In the genomic region with DNA sequence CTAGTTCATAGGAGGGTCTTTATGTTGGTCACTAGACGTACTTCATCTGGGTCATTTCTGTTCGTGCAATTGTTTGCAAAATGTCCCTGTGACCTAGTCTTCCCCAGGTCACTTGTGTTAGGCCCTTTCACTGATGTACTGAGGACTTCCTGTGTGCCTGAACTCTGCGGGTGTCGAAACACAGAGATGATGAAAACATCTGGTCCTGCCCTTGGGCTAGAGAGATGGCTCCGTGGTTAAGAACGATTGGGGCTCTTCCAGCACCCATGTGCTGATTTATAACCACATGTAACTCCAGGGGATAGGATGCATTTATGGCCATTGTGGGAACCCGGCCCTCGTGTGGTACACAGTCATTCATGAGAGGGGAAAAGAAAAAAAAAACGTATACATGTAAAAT, we compare ENCODE assay signal across 15 mouse cellular contexts.
DNase-seq lines count a peak whose midpoint lies in the region; ATAC-seq and TF ChIP-seq lines count a peak whose summit lies in the region.
"Had no signal": no experiment of that assay in that cellular context is flagged by ENCODE, and none has a peak within 500 bp of the region (broad histone marks: within the 10 kb centered on the region; RNA-seq: fewer than 3 reads in every experiment).

No protein-coding gene starts in this region.

- peak; percentile 40; the same call in 1 of the 2 replicates for ATAC-seq in common myeloid progenitor, adult 5-6 weeks (replicated peaks; ENCODE audit: low read depth, poor library complexity, severe bottlenecking)
- ATAC-seq in megakaryocyte, adult 5-6 weeks (ENCODE audit: poor library complexity, severe bottlenecking), result peak; percentile 85
- no peak for ATAC-seq in stomach, postnatal 0 days (ENCODE audit: low FRiP score, low TSS enrichment)
- ATAC-seq: forebrain, embryonic 13.5 days; forebrain, postnatal 0 days had no signal

- H3K27ac ChIP-seq in thymus, adult 2 months (ENCODE audit: control insufficient read depth, insufficient read depth, low read length), result no peak overlapping the region
- H3K27ac ChIP-seq in stomach, postnatal 0 days (replicated peaks), result no peak overlapping the region
- H3K27ac ChIP-seq: embryonic facial prominence, embryonic 13.5 days; forebrain, embryonic 13.5 days; hindbrain, embryonic 10.5 days; hindbrain, embryonic 15.5 days had no signal

- 39% methylated on average over 9 of the region's 9 CpGs for WGBS in thymus, adult 2 months
- WGBS in stomach, postnatal 0 days, result 69% methylated on average over 9 of the region's 9 CpGs

- no peak overlapping the region for H3K9ac ChIP-seq in stomach, postnatal 0 days (ENCODE audit: low read length)
- H3K9ac ChIP-seq: embryonic facial prominence, embryonic 13.5 days; forebrain, embryonic 13.5 days; forebrain, postnatal 0 days; heart, embryonic 12.5 days; hindbrain, embryonic 15.5 days had no signal

- H3K4me3 ChIP-seq in thymus, adult 2 months (ENCODE audit: control insufficient read depth, insufficient read depth, low read length), result no peak overlapping the region
- H3K4me3 ChIP-seq in stomach, postnatal 0 days (ENCODE audit: low read depth, low read length), result no peak overlapping the region
- H3K4me3 ChIP-seq: embryonic facial prominence, embryonic 13.5 days; forebrain, embryonic 13.5 days; heart, embryonic 12.5 days; hindbrain, embryonic 10.5 days; hindbrain, embryonic 15.5 days had no signal

- no peak for TF ChIP-seq POLR2A in thymus, adult 2 months (IDR thresholded peaks at IDR 0.05; ENCODE audit: control insufficient read depth, extremely low read depth, insufficient read depth, low read length, poor library complexity)

- H3K9me3 ChIP-seq in stomach, postnatal 0 days (ENCODE audit: control insufficient read depth, low read length), result no peaks in the 10 kb centered on the region
- H3K9me3 ChIP-seq: embryonic facial prominence, embryonic 13.5 days; forebrain, embryonic 13.5 days; heart, embryonic 12.5 days; hindbrain, embryonic 10.5 days; hindbrain, embryonic 15.5 days had no signal

- no peak for TF ChIP-seq CTCF in thymus, adult 2 months (IDR thresholded peaks at IDR 0.05; ENCODE audit: borderline replicate concordance, control insufficient read depth, extremely low read depth, insufficient read depth, low read length, poor library complexity)
- TF ChIP-seq CTCF in stomach, postnatal 0 days (IDR thresholded peaks at IDR 0.05; ENCODE audit: low read depth), result no peak

- 0 out of 2 replicates have a peak, but pooled peaks cover 15% of the 10 kb centered on the region for H3K4me1 ChIP-seq in thymus, adult 2 months (replicated peaks; ENCODE audit: control insufficient read depth, insufficient read depth, low read length)
- H3K4me1 ChIP-seq in stomach, postnatal 0 days (replicated peaks; ENCODE audit: control insufficient read depth, insufficient read depth), result no peaks in the 10 kb centered on the region
- H3K4me1 ChIP-seq: embryonic facial prominence, embryonic 13.5 days; forebrain, embryonic 13.5 days; hindbrain, embryonic 10.5 days; hindbrain, embryonic 15.5 days had no signal

- no peaks in the 10 kb centered on the region for H3K27me3 ChIP-seq in thymus, adult 2 months (ENCODE audit: control insufficient read depth, insufficient read depth, low read length)
- H3K27me3 ChIP-seq in stomach, postnatal 0 days (ENCODE audit: control insufficient read depth, insufficient read depth, low read length), result no peaks in the 10 kb centered on the region
- H3K27me3 ChIP-seq: embryonic facial prominence, embryonic 13.5 days; forebrain, embryonic 13.5 days; heart, embryonic 12.5 days; hindbrain, embryonic 15.5 days had no signal

- no peak overlapping the region for H3K4me2 ChIP-seq in stomach, postnatal 0 days (replicated peaks; ENCODE audit: low read depth)
- H3K4me2 ChIP-seq: embryonic facial prominence, embryonic 13.5 days; forebrain, embryonic 13.5 days; heart, embryonic 12.5 days; hindbrain, embryonic 15.5 days had no signal

- DNase-seq in thymus, postnatal 14 days, result peak; percentile 29
- DNase-seq in thymus, adult 2 months, result no peak
- DNase-seq in stomach, postnatal 0 days (ENCODE audit: low spot score), result no peak
- DNase-seq in kidney, postnatal 14 days, result no peak
- DNase-seq: adrenal gland, postnatal 36 days; cerebellum, adult 8-10 months; cerebellum, postnatal 14 days; forebrain, postnatal 0 days had no signal

- H3K36me3 ChIP-seq in thymus, adult 2 months (ENCODE audit: control insufficient read depth, insufficient read depth, low read length), result no peaks in the 10 kb centered on the region
- no peaks in the 10 kb centered on the region for H3K36me3 ChIP-seq in stomach, postnatal 0 days (ENCODE audit: control insufficient read depth, insufficient read depth, low read length)
- H3K36me3 ChIP-seq: embryonic facial prominence, embryonic 13.5 days; heart, embryonic 12.5 days; hindbrain, embryonic 10.5 days; hindbrain, embryonic 15.5 days had no signal

- no peak for TF ChIP-seq EP300 in stomach, postnatal 0 days (optimal IDR thresholded peaks at IDR 0.05)
